Mouse (Mus musculus): ENCODE results near the gene Dtnb.

The Dtnb gene

DNA sequence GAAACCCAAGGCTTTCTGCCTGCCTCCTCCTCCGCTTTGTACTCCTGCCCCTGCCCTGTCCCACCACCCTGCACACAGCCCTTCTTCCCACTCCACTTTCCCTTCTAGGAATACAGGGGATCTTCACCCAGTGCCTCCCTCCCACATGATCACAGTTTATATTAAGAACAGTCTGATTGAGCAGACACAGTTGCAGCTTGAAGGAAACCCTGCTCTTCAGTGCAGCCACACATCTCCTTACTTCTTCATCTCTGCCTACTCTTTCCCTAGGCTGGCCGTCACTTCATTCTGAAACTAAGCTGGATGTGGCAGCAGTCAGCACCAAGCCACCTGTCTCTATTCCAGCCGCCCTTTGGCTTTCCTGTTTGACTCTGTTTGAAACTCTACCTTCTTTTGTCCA is 201.5 kb downstream of the Dtnb start:
- in situ Hi-C loops (cut with MboI, MseI) = loop anchor here (10.0 kb wide), 1 partner anchor 109 kb away; no protein-coding TSS in a partner anchor

DNA sequence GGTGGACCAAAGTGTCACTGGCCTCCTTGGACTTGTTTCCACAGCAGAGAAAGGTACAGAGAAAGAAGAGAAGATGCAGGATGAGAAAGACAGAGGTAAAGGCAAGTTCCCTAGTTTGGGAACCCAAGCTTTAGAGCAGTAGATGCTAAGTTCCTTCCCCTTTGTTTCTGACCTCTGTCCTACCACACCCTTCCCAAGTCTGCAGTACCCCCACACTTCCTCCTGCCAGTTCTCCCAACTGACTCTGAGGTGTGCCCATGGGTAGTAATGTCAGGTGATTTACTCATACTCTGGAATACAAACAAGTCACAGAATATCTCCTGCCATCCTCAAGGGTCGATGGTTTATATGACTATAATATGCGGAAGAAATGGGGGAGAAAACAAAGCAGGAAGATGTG is 203.8 kb downstream of the Dtnb start:
- in situ Hi-C loops (cut with MboI, MseI) = loop anchor here (10.0 kb wide), 1 partner anchor 111 kb away; no protein-coding TSS in a partner anchor

- in situ Hi-C loops (cut with MboI, MseI) = loop anchor here (10.0 kb wide), 1 partner anchor 113 kb away; no protein-coding TSS in a partner anchor
Observed at GRCm38 (mm10) chr12:3777682-3778081, 205.5 kb downstream of the Dtnb start.

- in situ Hi-C loops (cut with MboI, MseI) = loop anchor here (10.0 kb wide), 1 partner anchor 113 kb away; no protein-coding TSS in a partner anchor
Observed at GRCm38 (mm10) chr12:3778286-3778685, 206.1 kb downstream of the Dtnb start.

- in situ Hi-C loops (cut with MboI, MseI) = loop anchor here (10.0 kb wide), 1 partner anchor 115 kb away; no protein-coding TSS in a partner anchor
Observed at GRCm38 (mm10) chr12:3779639-3780038, 207.5 kb downstream of the Dtnb start.

- in situ Hi-C loops (cut with MboI, MseI) = no loop called here
Observed at GRCm38 (mm10) chr12:3780405-3780891, 208.3 kb downstream of the Dtnb start.

GRCm38 (mm10) chr12:3780931-3781471 is 208.8 kb downstream of the Dtnb start:
- in situ Hi-C loops (cut with MboI, MseI) = no loop called here

DNA sequence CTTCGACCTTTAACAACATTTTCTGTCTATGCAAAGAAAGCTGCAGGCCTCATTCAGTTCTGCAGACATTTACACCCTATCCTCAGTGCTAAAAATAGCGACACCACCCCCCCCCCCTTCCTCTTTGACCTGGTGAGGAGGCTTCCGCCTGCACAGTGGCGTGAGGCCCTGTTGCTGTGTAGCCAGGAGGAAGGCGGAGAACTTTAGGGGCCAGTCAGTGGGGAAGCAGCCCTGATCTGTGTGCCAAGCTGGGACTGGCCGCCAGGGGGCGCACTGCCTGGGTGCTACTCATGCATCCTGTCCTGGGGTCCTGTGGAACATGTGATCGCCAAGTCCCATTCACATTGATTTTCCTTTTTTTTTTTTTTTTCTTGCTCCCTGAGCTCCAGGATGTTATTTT is 209.3 kb downstream of the Dtnb start:
- in situ Hi-C loops (cut with MboI, MseI) = no loop called here

DNA sequence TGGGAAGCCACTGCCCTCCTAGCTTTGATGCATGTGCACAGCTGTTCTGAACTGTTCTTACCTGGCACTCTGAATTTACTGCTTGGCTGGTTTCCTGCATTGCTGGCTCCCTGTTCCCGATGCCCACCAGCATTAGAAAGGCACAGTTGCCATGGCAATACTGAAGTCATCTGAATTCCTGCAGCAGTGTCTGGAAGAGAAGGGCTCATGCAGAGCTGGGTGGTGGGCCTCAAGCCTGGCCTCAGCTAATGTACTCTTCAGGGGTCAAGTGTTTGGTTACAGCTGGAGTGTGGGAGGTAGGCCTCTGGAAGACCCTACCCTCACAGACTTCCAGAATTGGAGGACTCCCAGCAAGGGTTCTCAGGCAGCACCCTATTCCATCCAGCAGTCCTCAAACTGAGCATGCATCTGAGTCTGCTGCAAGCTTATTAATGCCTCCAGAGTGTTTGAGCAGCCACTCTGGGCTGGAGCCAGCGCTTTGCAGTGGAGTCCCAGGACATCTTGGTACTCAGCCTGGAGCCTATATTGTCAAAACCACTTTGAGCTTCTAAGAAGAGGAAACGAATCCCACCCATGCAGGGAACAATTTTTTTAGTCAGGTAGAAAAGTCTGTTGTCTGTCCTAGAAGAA is 211.1 kb downstream of the Dtnb start:
- in situ Hi-C loops (cut with MboI, MseI) = no loop called here

DNA sequence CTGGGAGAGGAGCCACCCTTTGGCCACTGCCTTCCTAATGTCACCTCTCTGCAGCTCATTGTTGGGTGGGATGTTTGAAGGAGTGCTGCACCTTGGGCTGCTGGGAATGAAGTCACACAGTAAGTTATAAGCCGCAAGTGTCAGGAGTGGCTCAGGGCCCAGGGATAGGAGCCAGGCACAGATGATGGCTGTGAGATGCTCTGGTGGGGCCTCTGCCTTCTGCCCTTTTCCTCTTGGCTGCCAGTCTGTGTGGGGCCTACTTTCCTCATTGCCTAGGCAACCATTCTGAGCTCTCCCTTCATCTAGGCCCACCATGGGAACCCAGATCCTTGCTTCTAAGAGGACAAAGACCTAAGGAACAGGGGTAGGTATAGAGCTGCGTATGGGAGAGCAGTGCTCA is 212.1 kb downstream of the Dtnb start:
- in situ Hi-C loops (cut with MboI, MseI) = no loop called here

- in situ Hi-C loops (cut with MboI, MseI) = no loop called here
Observed at GRCm38 (mm10) chr12:3784729-3785128, 212.5 kb downstream of the Dtnb start.

DNA sequence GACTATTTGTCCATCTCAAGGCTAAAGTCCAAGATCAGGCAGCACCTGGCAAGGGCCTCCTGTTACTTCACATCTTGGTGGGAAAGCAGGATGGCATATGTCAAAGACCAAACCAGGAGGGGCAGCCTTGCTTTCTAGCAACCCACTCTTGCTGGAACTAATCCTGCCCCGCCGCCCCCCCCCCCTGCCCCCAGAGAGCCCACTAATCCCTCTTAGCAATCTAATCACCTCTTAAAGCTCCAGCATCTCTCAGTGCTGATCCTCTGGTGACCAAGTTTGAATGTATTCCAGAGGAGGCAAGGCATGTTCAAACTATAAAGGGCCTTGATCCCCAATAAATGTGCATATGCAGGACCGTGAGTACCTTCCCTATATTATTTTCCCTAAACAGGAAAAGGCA is 214.9 kb downstream of the Dtnb start:
- in situ Hi-C loops (cut with MboI, MseI) = no loop called here

DNA sequence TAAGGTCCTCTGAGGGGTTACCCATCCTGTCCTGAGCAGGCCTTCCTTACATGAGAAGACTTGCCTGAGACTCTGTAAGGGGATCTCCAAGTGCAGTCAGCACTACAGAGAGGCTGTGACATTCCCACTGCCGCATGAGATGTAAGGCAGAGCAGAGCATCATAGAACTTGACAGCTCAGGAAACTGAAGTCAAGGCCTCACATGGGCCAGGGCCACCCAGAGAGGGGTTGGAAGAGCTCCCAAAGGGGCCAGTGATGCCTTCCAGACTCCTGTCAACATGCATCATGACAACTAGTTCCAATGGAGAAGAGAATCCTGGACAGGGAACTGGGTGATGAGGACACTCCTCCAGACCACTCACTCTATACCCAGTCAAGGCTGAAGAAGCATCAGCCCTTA is 215.4 kb downstream of the Dtnb start:
- in situ Hi-C loops (cut with MboI, MseI) = no loop called here

DNA sequence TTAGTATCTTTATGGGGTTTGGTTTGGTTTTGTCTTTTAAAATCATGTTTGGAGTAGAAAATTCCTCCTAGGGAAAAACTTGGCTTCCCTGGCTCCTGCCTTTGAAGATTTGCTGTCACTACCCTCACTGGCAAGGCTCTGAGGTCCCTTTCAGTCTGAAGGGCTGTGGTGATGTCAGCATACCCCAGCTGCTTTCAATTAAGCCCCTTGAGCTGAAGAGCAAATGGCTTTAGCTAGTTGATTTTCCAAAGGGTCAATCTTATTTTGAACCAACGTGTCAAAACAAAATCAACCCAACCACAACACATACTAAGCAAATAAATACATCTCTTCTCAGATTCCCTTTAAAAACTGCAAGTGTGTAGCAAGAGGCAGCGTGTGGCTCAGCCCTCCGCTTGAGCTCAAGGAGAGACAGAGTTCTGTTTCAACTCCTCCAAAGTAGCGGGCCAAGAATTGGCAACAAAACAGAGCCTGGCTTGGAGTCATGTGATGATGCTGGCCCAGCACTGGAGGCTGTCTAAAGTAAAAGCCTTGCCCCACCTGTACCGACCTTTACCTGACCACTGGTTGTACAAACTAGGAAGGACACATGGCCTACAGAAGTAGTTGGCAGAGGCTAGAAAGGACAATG is 216.4 kb downstream of the Dtnb start:
- in situ Hi-C loops (cut with MboI, MseI) = no loop called here

DNA sequence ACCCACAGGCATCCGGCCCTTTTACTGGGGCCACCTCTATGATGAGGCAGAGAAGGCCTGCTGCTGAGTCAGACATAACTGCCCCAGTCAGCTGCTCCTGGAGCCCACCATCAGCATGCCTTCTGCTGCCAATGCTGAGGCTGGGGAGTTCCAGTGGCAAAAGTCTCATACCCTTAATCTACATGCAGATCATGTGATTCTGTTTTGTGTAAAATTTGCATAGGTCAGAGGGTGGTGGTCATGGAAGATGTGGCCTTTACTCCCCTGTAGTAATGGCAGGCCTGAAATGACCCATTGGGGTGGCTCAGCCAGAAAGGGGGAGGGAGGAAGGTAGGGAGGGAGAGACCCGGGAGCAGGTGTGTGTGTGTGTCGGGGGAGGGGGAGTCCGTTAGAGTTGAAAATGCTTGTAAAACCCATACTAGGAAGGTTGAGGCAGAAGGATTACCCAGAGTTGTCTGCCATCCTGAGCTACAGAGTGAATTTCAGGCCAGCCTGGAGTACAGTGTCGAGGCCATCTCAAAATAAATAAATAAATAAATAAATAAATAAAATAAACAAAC is 217.5 kb downstream of the Dtnb start:
- in situ Hi-C loops (cut with MboI, MseI) = no loop called here

DNA sequence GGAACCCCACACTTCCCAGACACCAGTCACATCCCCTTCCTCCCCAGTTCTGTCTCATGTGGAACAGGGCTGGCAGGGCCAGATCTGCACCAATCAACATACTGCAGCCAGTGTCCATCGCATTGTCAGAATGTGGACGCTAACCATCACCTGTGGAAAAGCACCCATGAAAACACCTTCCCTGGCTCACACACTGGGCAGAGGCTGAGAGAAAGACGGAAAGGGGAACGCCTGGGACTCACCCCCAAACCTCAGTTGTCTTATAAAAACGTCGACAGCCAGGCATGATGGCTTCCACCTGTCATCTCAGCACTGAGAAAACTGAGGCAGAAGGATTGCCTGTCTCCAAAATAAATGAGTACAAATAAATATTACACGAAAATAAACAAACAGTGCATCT is 219.1 kb downstream of the Dtnb start:
- in situ Hi-C loops (cut with MboI, MseI) = no loop called here

- in situ Hi-C loops (cut with MboI, MseI) = no loop called here
Observed at GRCm38 (mm10) chr12:3791732-3792131, 219.6 kb downstream of the Dtnb start.

GRCm38 (mm10) chr12:3792248-3792647 is 220.1 kb downstream of the Dtnb start:
- in situ Hi-C loops (cut with MboI, MseI) = no loop called here

- in situ Hi-C loops (cut with MboI, MseI) = no loop called here
Observed at GRCm38 (mm10) chr12:3795569-3795968, 223.4 kb downstream of the Dtnb start.

GRCm38 (mm10) chr12:3799551-3799950 is 227.4 kb downstream of the Dtnb start:
- in situ Hi-C loops (cut with MboI, MseI) = no loop called here

GRCm38 (mm10) chr12:3805852-3806251 is 233.7 kb downstream of the Dtnb start, which contains the start of gene Dnmt3a:
Gene Dnmt3a, plus strand, starts transcription at chr12:3806007.
- in situ Hi-C loops (cut with MboI, MseI) = no loop called here

- in situ Hi-C loops (cut with MboI, MseI) = no loop called here
Observed at GRCm38 (mm10) chr12:3806271-3806684, 234.1 kb downstream of the Dtnb start.
